Mouse (Mus musculus) heart, adult 11 months (tissue): Measurements from ENCODE around the gene Ncmap.

Experiments used
- DNase-seq: peaks from one replicate; pipeline ENCODE4 v3.0.0; 2022

Gene Ncmap

DNA sequence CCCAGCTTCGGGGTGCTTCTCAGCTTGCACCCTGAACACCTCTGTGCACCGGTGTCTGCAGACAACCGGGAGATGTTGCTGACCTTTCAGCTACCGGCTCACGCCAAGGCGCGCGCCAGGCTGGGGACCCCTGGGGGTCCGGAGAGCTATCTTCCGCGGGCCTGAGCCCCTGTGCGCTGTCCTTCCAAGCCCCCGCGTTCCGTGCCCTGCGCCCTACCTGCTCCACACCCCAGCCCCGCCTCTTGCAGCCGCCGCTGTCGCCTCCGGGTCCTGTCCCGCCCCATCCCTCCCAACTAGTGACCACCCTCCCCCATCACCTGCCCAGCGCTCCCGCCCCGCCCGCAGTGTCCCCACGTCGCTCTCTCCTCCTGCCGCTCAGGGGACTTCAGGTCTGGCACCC lies at the start of gene Ncmap:
Gene Ncmap (minus strand): TSS at position 237 of the 400 bp plus-strand sequence.
- DNase-seq = no peak

DNA sequence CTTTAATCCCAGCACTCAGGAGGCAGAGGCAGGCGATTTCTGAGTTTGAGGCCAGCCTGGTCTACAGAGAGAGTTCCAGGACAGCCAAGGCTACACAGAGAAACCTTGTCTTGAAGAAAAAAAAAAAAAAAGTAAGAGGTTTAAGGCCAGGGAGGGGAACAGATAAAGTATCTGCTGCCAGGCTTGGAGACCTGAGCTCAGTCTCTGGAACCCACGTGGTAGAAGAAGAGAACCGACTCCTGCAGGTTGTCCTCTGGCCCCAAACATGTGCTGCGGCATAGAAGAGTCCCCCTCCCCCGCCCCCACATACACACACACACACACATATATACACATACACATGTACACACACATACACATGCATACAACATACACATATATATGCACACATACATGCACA lies 44.4 kb upstream of the Ncmap start:
- no peak for DNase-seq

DNA sequence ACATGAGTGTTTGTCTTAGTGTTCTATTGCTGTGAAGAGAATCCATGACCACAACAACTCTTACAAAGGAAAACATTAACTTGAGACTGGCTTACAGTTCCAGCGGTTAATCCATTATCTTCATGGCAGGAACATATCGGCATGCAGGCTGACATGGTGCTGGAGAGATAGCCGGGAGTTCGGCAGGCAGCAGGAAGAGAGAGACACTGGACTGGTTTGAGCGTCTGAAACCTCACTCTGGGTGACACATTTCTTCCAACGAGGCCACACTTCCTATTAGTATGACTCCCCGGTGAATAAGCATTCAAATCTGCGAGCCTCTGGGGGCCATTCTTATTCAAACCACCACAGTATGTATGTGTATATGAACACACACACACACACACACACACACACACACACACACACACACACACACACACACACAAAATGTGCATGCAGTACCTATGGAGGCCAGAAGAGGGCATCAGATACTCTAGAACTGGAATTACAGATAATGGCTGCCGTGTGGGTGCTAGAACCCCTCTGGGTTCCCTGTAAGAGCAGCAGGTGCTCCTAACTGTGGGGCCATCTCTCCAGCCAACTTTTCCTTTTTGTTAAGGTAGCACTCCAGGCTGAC lies 42.0 kb upstream of the Ncmap start:
- no peak for DNase-seq

DNA sequence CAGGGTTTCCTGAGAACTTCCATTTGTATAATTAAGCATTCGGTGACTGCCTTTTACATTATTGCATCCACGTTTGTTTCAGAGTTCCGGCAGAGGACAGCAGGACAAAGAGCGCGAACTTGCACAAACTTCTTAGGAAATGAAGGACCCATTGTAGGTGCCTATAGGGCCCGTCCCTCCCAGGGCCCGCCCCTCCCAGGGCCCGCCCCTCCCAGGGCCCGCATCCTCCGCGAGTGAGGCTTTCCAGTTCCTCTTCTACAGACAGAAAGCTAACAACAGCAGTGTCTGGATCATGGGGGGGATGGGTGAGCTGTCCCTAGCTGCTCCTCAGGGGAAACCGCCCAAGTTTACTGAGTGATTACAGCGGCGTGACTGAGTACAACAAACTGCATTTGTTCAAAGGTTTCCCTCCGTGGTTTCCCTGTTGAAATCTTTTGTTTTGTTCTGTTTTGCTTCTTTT lies 41.2 kb upstream of the Ncmap start:
- peak; percentile 97 for DNase-seq

DNA sequence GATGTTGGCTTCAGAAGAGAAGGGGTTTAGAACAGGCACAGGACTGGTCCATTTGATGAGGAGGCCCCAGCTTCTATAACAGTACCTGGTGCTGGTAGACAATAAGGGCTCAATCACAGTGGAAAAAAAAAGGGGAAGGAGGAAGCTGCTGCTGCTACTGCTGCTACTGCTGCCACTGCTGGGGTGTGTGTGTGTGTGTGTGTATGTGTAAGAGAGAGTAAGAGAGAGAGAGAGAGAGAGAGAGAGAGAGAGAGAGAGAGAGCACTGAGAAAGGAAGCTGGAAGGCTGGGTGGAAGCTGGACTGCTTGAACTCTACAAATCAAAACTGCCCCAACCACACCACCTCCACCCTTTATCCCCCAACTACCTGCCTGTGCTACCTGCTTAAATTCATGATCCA lies 39.9 kb upstream of the Ncmap start:
- no peak for DNase-seq

DNA sequence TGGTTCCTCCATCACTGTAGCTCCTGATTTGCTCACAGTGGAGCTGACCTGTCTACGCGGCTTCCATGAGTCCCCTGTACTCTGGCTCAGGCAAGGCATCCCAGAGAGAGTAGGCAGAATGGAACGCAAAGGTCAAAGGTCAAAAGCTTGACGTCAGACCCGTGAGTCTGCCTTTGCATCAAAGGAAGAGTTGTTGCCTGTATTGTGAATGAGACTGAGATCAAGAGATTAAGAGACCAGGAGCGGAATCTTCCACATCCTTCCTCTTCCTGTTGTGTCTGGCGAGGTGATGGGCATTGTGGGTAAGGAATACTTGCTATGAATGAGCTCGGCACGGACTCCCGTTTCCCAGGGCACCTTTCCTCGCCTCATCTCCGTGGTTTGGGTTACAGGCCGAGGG lies 38.3 kb upstream of the Ncmap start:
- DNase-seq = peak; percentile 94

DNA sequence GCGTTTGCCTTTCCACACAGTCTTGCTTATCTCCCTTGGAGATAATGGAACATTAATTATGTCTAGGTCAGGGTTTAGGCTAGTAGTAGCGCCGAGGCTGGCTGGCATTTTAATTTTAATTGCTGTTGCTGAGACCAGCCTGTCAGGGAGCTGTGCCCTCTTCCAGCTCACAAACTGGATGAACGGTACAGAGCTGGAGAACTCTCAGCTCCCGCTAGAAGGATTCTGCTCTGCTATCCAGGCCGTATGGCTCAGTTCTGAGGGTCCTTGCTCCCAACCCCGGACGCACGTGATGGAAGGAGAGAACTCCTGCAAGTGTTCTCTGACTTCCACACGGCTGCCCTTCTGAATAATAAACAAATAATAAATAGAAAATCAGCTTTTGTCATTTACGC lies 36.4 kb upstream of the Ncmap start:
- no peak for DNase-seq

DNA sequence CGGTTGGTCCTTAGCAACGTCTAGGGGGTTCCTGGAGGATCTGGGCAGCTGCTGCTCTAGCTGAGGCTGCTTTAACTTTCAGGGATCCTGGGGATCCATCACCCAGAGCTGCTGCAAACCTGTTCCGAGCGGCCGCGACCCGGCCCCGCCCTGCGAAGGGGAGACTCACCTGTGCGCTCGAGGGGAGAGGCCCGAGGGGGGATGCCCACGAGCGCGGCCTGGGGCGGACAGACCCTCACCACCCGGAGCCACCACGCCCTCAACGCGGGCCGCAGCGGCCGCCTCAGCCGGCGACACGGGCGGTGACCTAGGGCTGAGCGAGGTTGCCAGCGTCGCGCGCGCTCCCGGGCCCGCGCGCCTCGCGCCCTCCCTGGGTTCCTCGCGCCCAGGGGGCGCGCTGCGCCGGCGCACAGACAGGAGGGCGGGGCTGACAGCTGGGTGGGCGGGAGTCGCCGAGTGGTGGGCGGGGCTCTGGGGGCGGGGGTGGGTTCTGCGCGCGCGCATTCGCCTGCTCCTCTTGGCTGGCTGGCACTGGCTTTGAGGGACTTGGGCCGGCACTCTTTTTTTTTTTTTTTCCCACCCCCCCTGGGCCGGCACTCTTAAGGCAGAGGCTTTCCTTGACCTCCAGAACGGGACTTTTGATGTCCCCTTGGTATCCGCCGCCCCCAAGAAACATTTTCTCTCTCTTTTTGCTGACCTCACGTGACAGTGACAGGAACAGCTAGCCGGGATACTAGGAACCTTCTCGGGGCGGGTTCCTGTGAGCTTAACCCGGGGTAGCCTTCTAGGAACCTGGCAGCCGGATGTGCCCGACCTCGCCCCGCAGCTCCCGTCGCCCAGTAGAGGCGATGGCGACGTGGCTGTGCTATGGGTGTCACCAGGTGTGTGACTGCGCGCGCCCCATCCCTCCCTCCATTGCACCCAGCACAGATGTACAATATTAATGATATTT lies 35.7 kb upstream of the Ncmap start, which contains the start of gene Rcan3:
Gene Rcan3 (minus strand): TSS at position 411 of the 952 bp plus-strand sequence.
- peak; percentile 99 for DNase-seq

DNA sequence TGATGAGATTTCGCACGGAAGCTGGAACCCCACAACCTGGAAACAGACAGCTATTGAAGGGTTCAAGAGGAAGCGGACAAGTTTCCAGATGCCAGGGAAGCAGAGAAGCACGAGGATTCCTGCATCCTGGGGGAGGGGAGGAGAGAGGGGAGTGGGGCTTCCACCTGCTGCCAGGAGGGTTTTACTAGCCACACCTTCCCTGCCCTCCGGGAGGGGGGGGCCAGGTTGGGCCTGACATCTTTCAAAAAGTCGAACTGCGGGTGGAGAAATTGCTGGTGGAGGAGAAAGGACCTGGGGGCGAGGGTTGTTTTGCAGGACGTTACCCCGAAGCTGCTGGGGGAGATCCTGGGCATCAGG lies 35.0 kb upstream of the Ncmap start:
- no peak for DNase-seq

DNA sequence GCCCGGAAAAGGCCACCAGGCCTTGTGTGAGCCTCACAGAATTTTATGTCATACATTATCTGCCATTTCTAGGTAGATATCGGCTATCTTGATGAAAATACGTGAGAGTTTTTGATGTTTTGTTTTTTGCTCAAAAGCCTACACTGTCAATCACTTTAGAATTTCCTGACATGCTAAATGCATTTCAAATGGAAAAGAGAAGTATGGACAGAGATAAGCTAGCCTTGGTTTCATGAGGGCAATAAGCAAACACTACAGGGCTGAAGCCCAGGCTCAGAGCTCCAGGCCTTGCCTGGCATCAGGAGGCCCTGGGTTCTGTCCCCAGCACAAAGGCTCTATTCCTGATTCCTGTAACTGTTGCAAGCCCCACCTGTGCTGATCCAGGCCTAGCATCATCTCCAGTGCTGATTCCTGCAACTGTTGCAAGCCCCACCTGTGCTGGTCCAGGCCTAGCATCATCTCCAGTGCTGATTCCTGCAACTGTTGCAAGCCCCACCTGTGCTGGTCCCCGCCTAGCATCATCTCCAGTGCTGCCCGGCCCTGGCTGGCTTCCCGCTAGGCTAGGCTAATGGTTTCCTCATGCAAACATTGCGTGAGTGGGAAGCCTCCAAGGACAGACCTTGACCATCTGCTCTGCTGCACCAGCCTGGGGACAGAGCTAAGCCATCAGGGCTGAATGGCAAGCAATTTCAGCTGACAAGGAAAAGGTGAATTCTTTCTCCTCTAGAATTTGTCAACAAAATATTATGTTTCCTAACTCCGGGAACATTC lies 32.1 kb upstream of the Ncmap start:
- no peak for DNase-seq

DNA sequence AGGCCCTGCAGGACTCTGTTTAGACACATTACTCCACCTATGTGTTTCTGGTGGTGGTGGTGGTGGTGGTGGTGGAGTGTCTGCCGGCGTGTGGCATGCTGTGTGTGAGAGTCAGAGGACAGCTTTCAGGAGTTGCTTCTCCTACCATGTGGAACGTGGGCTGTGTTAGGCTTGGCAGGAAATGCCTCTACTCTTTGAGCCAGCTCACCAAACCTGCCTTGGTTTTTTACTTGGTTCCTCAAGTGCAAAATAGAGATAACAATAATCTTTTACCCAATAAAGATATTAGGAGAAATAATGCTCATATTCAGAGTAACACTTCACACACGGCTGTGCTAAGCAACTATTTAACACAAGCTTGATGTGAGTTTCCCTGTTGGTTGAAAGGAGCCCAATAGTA lies 31.4 kb upstream of the Ncmap start:
- DNase-seq = no peak

DNA sequence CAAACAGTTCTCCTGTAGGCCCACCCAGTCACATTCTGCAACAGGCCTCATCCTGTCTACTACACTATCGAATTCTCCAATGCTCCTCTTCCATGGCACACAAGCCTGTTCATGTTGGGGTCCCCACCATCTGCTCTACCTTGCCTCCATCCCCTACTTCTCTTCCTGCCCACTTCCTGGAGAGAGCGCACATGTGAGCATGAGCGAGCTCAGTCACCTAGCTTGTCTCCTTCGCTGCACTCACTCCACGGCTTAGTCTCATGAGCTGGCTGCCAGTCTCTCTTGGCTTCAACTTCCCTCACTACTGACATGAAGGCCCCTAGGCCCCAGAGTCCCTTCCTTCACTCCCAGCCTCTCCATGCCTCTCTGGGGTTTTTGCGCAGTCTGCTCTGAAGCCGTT lies 28.6 kb upstream of the Ncmap start:
- DNase-seq = no peak

DNA sequence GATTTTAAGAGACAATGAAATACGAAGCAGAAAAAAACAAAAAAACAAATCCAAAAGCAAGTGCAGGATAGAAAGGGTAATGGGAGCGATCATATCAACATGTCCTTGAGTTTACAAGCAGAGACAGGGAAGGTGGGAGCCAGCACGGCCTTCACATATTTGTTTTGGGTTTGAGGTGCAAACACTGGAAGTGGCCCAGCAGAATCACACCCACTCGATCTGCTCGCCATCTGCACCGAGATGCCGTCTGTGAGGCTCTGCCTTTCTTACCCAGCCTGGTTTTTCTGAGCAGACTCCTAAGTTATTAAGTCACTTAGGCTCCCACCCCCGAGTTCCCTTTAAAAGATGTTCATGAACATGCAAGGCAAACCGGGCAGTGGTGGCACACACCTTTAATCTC lies 27.6 kb upstream of the Ncmap start:
- no peak for DNase-seq

DNA sequence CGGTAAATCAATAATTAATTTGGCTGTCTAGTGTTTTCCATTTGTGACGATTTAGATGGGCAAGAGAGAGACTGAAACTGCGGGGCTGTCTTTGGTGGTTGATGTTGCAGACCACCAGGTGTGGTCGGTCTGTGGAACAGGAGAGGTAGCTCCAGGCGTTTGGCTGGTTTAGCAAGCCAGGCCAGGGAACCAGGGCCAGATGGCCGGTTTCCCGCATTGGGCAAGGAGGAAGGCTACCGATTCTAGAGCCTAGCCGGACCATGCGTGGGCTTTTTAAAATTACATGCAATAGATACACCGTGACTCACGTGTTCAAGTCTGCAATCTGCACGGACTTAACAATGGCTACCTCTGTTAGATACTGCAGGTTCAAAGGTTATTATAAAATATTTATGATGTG lies 22.9 kb upstream of the Ncmap start:
- no peak for DNase-seq

DNA sequence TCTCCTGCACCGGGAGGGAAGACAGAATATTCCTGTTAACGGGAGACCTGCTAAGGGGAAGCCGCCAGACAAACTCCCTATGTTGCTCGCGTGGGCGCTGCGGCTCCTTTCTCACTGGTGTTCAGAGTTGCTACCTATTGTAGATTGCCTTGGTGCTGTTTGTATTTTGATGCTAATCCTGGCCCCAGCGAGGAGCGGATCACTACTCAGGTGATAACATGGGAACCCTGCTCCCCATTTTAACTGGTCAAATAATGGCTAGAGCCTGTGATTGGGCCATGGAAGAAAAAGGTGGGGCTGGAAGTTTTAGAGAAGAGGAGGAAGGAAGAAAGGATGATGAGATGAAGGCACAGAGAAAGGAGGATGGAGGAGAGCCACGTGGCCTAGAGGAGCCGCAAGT lies 22.4 kb upstream of the Ncmap start:
- DNase-seq = no peak

DNA sequence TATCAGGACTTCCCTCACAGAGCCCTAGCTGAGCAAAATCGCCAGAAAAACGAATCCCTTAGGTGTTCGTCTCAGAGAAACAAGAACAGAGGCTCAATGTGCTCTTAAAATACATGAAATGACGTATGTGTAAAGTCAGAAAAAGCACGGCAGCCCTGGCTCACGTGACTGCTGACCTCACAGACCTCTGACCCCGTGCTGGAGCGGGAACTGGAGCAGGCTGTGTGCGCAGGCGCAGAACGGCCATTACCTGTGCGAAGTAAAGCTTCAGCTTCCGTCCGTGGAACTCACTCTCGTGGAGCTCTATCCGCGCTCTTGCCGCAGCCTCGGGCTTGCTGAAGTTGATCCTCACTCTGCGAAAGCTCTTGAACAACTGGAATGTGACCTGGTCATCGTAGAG lies 22.0 kb upstream of the Ncmap start:
- DNase-seq = no peak

DNA sequence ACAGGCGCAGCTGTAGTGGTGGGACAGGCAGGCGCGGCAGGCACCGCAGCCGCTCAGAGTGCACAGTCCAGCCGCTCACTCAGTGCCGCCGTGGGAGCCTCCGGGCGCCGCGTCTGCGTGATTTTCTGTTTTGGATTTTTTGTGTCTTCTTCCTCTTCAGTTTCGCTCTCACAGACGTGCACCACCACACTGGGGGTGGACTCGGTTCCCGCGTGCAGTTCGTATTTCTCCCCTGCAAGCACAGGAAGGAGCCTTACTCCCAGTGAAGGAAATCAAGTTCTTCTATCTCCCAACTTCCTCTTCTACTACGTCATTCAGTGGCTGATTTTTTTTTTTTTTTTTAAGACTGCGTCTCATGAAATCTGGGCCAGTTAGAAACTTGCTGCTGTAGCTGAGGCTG lies 18.3 kb upstream of the Ncmap start:
- peak; percentile 93 for DNase-seq

DNA sequence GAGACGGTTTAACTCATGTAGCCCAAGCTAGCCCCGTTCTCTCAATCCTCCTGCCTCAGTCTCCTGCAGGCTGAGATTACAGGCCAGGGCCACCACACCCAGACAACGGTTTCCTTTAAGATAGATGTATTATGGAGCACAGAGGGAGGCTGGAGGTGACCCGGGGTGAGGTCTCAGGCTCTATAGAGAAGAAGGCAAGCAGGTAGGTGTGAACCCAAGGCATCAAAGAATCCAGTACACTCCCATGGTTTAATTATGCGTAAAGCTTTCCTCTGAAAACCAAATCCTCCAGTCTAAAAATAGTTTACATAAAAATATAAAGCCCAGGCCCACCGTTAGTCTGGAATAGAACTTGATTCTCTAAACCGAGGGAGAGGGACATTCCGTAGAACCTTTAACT lies 15.5 kb upstream of the Ncmap start:
- DNase-seq = no peak

DNA sequence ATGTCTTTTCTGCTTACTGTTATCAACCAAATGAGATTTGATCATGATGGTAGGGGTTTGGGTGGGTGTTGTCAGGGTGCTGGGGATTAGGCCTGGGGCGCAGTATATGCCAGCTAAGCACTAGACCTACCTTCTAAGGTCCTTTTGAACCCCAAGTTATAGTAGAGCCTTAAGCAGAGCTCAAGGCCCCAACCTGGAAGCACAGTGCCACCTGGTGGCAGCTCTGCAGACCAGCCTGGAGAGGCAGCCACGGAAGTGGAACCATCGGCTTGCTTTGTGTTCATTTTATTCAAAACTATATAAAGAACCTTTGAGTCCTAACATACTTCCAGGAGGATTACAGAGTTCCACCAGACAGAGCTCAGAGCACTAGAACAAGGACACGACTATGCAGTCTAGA lies 13.6 kb upstream of the Ncmap start:
- DNase-seq = no peak

DNA sequence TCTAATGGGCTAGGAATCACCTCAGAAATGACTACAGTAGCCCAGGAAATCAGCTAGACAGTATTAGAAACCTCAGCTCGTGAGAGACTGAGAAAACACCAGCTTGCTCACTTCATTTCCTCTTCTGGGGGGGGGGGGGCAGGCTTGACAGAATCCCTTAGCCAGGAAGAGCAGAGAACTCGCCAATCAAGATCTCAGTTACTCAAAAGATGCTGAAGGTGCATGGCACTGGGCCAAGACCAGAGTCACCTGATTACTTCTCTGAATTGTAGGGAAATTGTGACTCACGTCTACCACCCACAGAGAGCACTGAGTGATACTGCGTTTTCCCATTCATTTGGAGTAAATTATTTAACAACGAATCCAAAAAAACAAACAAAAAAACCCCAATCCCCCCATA lies 8.2 kb upstream of the Ncmap start:
- DNase-seq = no peak

DNA sequence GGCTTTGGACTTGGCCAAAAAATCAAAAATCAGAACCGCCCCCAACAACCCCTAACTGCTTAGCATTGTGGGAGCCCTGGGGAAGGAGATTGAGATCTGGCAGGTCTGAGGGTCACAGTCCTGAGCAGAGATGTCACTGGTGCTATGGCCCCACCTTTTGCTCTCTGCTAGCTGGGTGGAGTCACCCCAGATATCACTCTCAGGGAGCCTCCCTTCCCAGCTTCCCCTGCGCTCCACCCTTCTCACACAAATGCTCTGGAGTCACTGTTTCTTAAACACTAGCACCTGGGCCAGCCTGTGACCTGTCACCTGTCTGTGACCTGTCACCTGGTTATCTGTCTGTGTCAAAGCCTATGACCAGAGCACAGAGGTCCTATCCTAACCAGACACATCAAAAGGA lies 6.9 kb upstream of the Ncmap start:
- no peak for DNase-seq

DNA sequence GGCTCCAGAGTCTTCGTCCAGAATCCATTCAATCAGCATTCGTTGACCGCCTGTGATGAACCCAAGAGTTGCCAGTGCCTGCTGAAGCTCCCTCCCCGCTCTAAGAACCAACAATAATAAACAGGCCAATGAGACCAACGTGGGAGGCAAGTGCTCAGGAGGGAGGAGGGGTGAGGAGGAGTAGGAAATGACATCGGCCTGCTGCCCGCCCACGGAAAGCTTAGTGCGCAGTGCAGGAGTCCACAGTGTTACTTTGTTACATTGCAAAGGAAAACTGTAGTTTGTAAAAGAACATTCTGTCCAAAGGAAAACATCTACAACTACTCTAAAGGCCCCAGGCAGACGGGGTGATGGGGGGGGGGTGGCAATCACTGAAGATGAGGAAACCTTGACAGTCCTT lies 6.0 kb upstream of the Ncmap start:
- no peak for DNase-seq

DNA sequence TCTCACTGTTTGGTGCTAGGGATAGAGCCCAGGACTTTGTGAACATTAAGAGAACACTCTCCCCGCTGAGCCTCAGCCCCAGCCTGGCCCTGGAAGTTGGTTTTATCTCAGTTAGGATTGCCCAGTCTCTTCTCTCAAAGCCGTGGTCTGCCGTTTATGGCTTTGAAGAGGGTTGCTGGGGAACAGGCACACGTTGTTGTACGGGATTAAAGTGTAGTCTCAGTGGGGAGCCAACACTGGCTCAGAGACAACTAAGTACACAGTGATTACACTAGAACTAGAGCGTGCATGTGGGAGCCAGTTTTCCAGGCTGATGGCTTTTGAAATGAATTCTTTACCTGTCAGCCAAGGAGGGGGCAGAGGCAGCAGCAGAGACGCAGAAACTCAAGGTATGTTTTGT lies 3.9 kb upstream of the Ncmap start:
- no peak for DNase-seq

DNA sequence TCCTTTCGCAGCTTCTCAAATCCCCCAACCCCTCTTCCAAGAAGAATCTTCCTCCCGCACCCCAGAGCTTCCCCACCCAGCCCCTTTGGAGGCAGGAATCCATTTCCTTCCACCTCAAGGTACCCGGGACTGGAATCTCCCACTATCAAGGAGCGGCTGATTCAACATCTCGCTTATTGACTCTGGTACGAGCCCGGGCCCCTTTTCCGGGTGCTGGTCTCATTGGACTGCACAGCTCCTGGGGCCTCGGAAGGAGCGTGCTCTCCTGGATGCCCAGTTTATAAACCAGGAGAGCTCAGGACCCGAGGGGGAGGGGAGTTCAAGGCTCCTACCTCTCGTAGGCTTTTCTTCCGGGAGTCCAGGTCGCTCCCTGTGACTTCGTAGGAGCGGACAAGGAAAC lies 476 bp downstream of the Ncmap start:
- DNase-seq = no peak
